Mouse (Mus musculus): ENCODE data around the gene Abcf1. TPM values are rescaled to one million over a fixed set of nuclear protein-coding genes. Genes with fewer than 3 reads are reported as not detected.
A peak's percentile ranks its signal among the peaks of the same experiment; 100 is the strongest.

Abcf1 gene
- total and polyA plus RNA-seq, 3 experiments: 142 to 312 TPM; not detected in 1

- TF ChIP-seq JUND (IDR thresholded peaks at IDR 0.05; ENCODE audit: low read depth, low read length) (peak; percentile 76; the same call in 1 of the 2 replicates), E2F4 (IDR thresholded peaks at IDR 0.05; ENCODE audit: borderline replicate concordance, low read depth, low read length) (peak; percentile 26; the same call in 1 of the 2 replicates), RAD21 (IDR thresholded peaks at IDR 0.05; ENCODE audit: low read depth, low read length) (no peak), NELFE (IDR thresholded peaks at IDR 0.05; ENCODE audit: low read depth, low read length) (no peak), TBP (IDR thresholded peaks at IDR 0.05; ENCODE audit: low read depth, low read length) (peak; percentile 54), RCOR1 (IDR thresholded peaks at IDR 0.05; ENCODE audit: low read depth, low read length) (peak; percentile 83)
Measured at GRCm38 (mm10) chr17:36001966-36002365, 32.4 kb upstream of the Abcf1 start (continued).

- H3K4me1 ChIP-seq (ENCODE audit: control insufficient read depth in 1 of 2, insufficient read depth in 2 of 2, low read length in 2 of 2): peaks cover 33 to 52% of the 10 kb centered on the region in 2 experiments
- peaks cover 10 to 55% of the 10 kb centered on the region in 2 experiments for H3K36me3 ChIP-seq (ENCODE audit: control insufficient read depth in 1 of 2, insufficient read depth in 2 of 2, low read length in 2 of 2)
- no peaks in the 10 kb centered on the region for H3K27me3 ChIP-seq (ENCODE audit: control insufficient read depth in 1 of 2, insufficient read depth in 2 of 2, low read length in 2 of 2)
- peak; percentile 87 for DNase-seq (ENCODE audit: low read depth, low spot score)
- H3K4me3 ChIP-seq (ENCODE audit: control insufficient read depth in 1 of 2, insufficient read depth in 1 of 2, low read depth in 2 of 2, low read length in 2 of 2): no peak overlapping the region
- no peaks in the 10 kb centered on the region for H3K9me3 ChIP-seq (replicated peaks; ENCODE audit: insufficient read depth, low read length)
- H3K27ac ChIP-seq (ENCODE audit: control insufficient read depth, low read depth, low read length): peak overlapping the region; percentile 98
- peak overlapping the region; percentile 49 for H3K9ac ChIP-seq (ENCODE audit: control insufficient read depth, low read depth, low read length, poor library complexity, severe bottlenecking)
- H3K79me2 ChIP-seq (ENCODE audit: control insufficient read depth, insufficient read depth, low read length, poor library complexity): peaks cover 61% of the 10 kb centered on the region
- no peak for TF ChIP-seq CHD2 (IDR thresholded peaks at IDR 0.05; ENCODE audit: low read length)
- TF ChIP-seq MYC (IDR thresholded peaks at IDR 0.05; ENCODE audit: low read depth, low read length): peak; percentile 10; the same call in 1 of the 2 replicates
- TF ChIP-seq MYB (IDR thresholded peaks at IDR 0.05; ENCODE audit: low read depth, low read length): no peak
- TF ChIP-seq USF1 (IDR thresholded peaks at IDR 0.05; ENCODE audit: low read depth, low read length): peak; percentile 56; the same call in 1 of the 2 replicates
- TF ChIP-seq MAX (IDR thresholded peaks at IDR 0.05; ENCODE audit: low read length): peak; percentile 60
Measured at GRCm38 (mm10) chr17:36001121-36001897, 31.7 kb upstream of the Abcf1 start.

GRCm38 (mm10) chr17:36000349-36000748 lies 30.8 kb upstream of the Abcf1 start:
- H3K4me3 ChIP-seq (ENCODE audit: control insufficient read depth in 1 of 2, insufficient read depth in 1 of 2, low read depth in 2 of 2, low read length in 2 of 2): no peak overlapping the region
- H3K36me3 ChIP-seq (ENCODE audit: control insufficient read depth in 1 of 2, insufficient read depth in 2 of 2, low read length in 2 of 2): peaks cover 4 to 50% of the 10 kb centered on the region in 2 experiments
- H3K27ac ChIP-seq (ENCODE audit: control insufficient read depth, low read depth, low read length): peak overlapping the region; percentile 98
- peak; percentile 84 for DNase-seq (ENCODE audit: low read depth, low spot score)
- no peaks in the 10 kb centered on the region for H3K9me3 ChIP-seq (replicated peaks; ENCODE audit: insufficient read depth, low read length)
- H3K9ac ChIP-seq (ENCODE audit: control insufficient read depth, low read depth, low read length, poor library complexity, severe bottlenecking): peak overlapping the region; percentile 49
- H3K79me2 ChIP-seq (ENCODE audit: control insufficient read depth, insufficient read depth, low read length, poor library complexity): peaks cover 60% of the 10 kb centered on the region
- peaks cover 26 to 43% of the 10 kb centered on the region in 2 experiments for H3K4me1 ChIP-seq (ENCODE audit: control insufficient read depth in 1 of 2, insufficient read depth in 2 of 2, low read length in 2 of 2)
- no peaks in the 10 kb centered on the region for H3K27me3 ChIP-seq (ENCODE audit: control insufficient read depth in 1 of 2, insufficient read depth in 2 of 2, low read length in 2 of 2)
- no peak for TF ChIP-seq TCF12 (IDR thresholded peaks at IDR 0.05; ENCODE audit: low read depth, low read length)
- 0 out of 2 replicates have a peak, but pooled peaks have one; percentile 35 for TF ChIP-seq GATA1 (IDR thresholded peaks at IDR 0.05; ENCODE audit: low read depth, low read length)
- no peak for TF ChIP-seq MYB (IDR thresholded peaks at IDR 0.05; ENCODE audit: low read depth, low read length)
- peak; percentile 76 for TF ChIP-seq ZNF384 (IDR thresholded peaks at IDR 0.05; ENCODE audit: low read depth, low read length)
- no peak for TF ChIP-seq USF1 (IDR thresholded peaks at IDR 0.05; ENCODE audit: low read depth, low read length)
- no peak for TF ChIP-seq POLR2A (IDR thresholded peaks at IDR 0.05; ENCODE audit: control insufficient read depth in 1 of 2, insufficient read depth in 1 of 2, low read depth in 1 of 2, low read length in 2 of 2, poor library complexity in 1 of 2)
- TF ChIP-seq UBTF (IDR thresholded peaks at IDR 0.05; ENCODE audit: borderline replicate concordance, insufficient read depth, low read depth, low read length): no peak
- TF ChIP-seq TAL1 (IDR thresholded peaks at IDR 0.05; ENCODE audit: low read length): no peak
- TF ChIP-seq GABPA (IDR thresholded peaks at IDR 0.05; ENCODE audit: low read depth, low read length): no peak
- no peak for TF ChIP-seq CTCF (IDR thresholded peaks at IDR 0.05 in 2 of 3, conservative IDR thresholded peaks at IDR 0.05 in 1 of 3; ENCODE audit: control insufficient read depth in 1 of 3, insufficient read depth in 1 of 3, low read depth in 2 of 3, low read length in 3 of 3, poor library complexity in 1 of 3, severe bottlenecking in 1 of 3)
- peak; percentile 37; the same call in 1 of the 2 replicates for TF ChIP-seq BHLHE40 (IDR thresholded peaks at IDR 0.05; ENCODE audit: borderline replicate concordance, low read depth, low read length)
- TF ChIP-seq MYC (IDR thresholded peaks at IDR 0.05; ENCODE audit: low read depth, low read length): 0 out of 2 replicates have a peak, but pooled peaks have one; percentile 55
- no peak for TF ChIP-seq ZKSCAN1 (IDR thresholded peaks at IDR 0.05; ENCODE audit: low read depth, low read length)
- no peak for TF ChIP-seq POLR2AphosphoS2 (IDR thresholded peaks at IDR 0.05; ENCODE audit: low read length)
- no peak for TF ChIP-seq ELF1 (IDR thresholded peaks at IDR 0.05; ENCODE audit: low read depth, low read length)
- no peak for TF ChIP-seq HCFC1 (IDR thresholded peaks at IDR 0.05; ENCODE audit: low read depth, low read length)
- no peak for TF ChIP-seq USF2 (IDR thresholded peaks at IDR 0.05; ENCODE audit: borderline replicate concordance in 1 of 2, insufficient read depth in 1 of 2, low read depth in 1 of 2, low read length in 2 of 2)
- peak; percentile 47; the same call in 1 of the 2 replicates for TF ChIP-seq MAX (IDR thresholded peaks at IDR 0.05; ENCODE audit: low read length)
- TF ChIP-seq MAFK (IDR thresholded peaks at IDR 0.05; ENCODE audit: borderline replicate concordance, low read depth, low read length): no peak
- TF ChIP-seq NRF1 (IDR thresholded peaks at IDR 0.05; ENCODE audit: insufficient read depth, low read depth, low read length, poor library complexity, severe bottlenecking): no peak

Measured in MEL (cell line).